In genomic region chr11:34773304-34773895, GRCm38 (mm10) we compare ENCODE assay signal across 16 mouse cellular contexts. TPM values are rescaled to one million over a fixed set of nuclear protein-coding genes. Genes with fewer than 3 reads are reported as not detected.
DNase-seq lines count a peak whose midpoint lies in the region; ATAC-seq and TF ChIP-seq lines count a peak whose summit lies in the region.
"Had no signal": no experiment of that assay in that cellular context is flagged by ENCODE, and none has a peak within 500 bp of the region (broad histone marks: within the 10 kb centered on the region; RNA-seq: fewer than 3 reads in every experiment).

No protein-coding gene starts in this region.

- H3K9ac ChIP-seq in liver, postnatal 0 days (replicated peaks) = no peak overlapping the region
- H3K9ac ChIP-seq in liver, embryonic 12.5 days = no peak overlapping the region
- H3K9ac ChIP-seq in stomach, postnatal 0 days (ENCODE audit: low read length) = no peak overlapping the region
- H3K9ac ChIP-seq: forebrain, postnatal 0 days; heart, embryonic 13.5 days; liver, embryonic 15.5 days; neural tube, embryonic 15.5 days had no signal

- no peaks in the 10 kb centered on the region for H3K27me3 ChIP-seq in liver, postnatal 0 days (ENCODE audit: insufficient read depth, low read length)
- H3K27me3 ChIP-seq in liver, embryonic 12.5 days (replicated peaks) = no peaks in the 10 kb centered on the region
- H3K27me3 ChIP-seq in embryonic facial prominence, embryonic 10.5 days (replicated peaks; ENCODE audit: low read depth, poor library complexity, severe bottlenecking) = no peaks in the 10 kb centered on the region
- no peaks in the 10 kb centered on the region for H3K27me3 ChIP-seq in stomach, postnatal 0 days (ENCODE audit: control insufficient read depth, insufficient read depth, low read length)
- H3K27me3 ChIP-seq: heart, embryonic 13.5 days; liver, embryonic 15.5 days; neural tube, embryonic 15.5 days had no signal

- no peak for ATAC-seq in liver, postnatal 0 days
- ATAC-seq in liver, embryonic 12.5 days = no peak
- ATAC-seq in stomach, postnatal 0 days (ENCODE audit: low FRiP score, low TSS enrichment) = no peak
- ATAC-seq: forebrain, postnatal 0 days had no signal

- no peak overlapping the region for H3K4me3 ChIP-seq in liver, postnatal 0 days (ENCODE audit: low read depth, low read length)
- no peak overlapping the region for H3K4me3 ChIP-seq in liver, embryonic 12.5 days
- no peak overlapping the region for H3K4me3 ChIP-seq in macrophage (ENCODE audit: inconsistent target)
- no peak overlapping the region for H3K4me3 ChIP-seq in embryonic facial prominence, embryonic 10.5 days
- H3K4me3 ChIP-seq in stomach, postnatal 0 days (ENCODE audit: low read depth, low read length) = no peak overlapping the region
- H3K4me3 ChIP-seq: heart, embryonic 13.5 days; limb, embryonic 10.5 days; liver, embryonic 15.5 days; neural tube, embryonic 15.5 days had no signal

- H3K36me3 ChIP-seq in liver, postnatal 0 days (replicated peaks; ENCODE audit: insufficient read depth, low read length) = no peaks in the 10 kb centered on the region
- H3K36me3 ChIP-seq in liver, embryonic 12.5 days = no peaks in the 10 kb centered on the region
- H3K36me3 ChIP-seq in macrophage (ENCODE audit: inconsistent target) = peaks cover 3% of the 10 kb centered on the region; the same call in 1 of the 2 replicates
- no peaks in the 10 kb centered on the region for H3K36me3 ChIP-seq in embryonic facial prominence, embryonic 10.5 days (replicated peaks)
- no peaks in the 10 kb centered on the region for H3K36me3 ChIP-seq in stomach, postnatal 0 days (ENCODE audit: control insufficient read depth, insufficient read depth, low read length)
- H3K36me3 ChIP-seq: heart, embryonic 13.5 days; limb, embryonic 10.5 days; liver, embryonic 15.5 days; neural tube, embryonic 15.5 days had no signal

- no peak overlapping the region for H3K27ac ChIP-seq in liver, postnatal 0 days (ENCODE audit: low read depth)
- no peak overlapping the region for H3K27ac ChIP-seq in liver, embryonic 12.5 days
- H3K27ac ChIP-seq in macrophage = peak overlapping the region; percentile 92
- no peak overlapping the region for H3K27ac ChIP-seq in embryonic facial prominence, embryonic 10.5 days (replicated peaks)
- H3K27ac ChIP-seq in stomach, postnatal 0 days (replicated peaks) = no peak overlapping the region
- H3K27ac ChIP-seq: heart, embryonic 13.5 days; limb, embryonic 10.5 days; liver, embryonic 15.5 days; neural tube, embryonic 15.5 days had no signal

- TF ChIP-seq CTCF in liver, postnatal 0 days (IDR thresholded peaks at IDR 0.05; ENCODE audit: low read depth) = no peak
- TF ChIP-seq CTCF in stomach, postnatal 0 days (IDR thresholded peaks at IDR 0.05; ENCODE audit: low read depth) = no peak

- H3K9me3 ChIP-seq in liver, postnatal 0 days (ENCODE audit: low read length) = no peaks in the 10 kb centered on the region
- no peaks in the 10 kb centered on the region for H3K9me3 ChIP-seq in liver, embryonic 12.5 days (replicated peaks)
- no peaks in the 10 kb centered on the region for H3K9me3 ChIP-seq in embryonic facial prominence, embryonic 10.5 days
- no peaks in the 10 kb centered on the region for H3K9me3 ChIP-seq in stomach, postnatal 0 days (ENCODE audit: control insufficient read depth, low read length)
- H3K9me3 ChIP-seq: heart, embryonic 13.5 days; limb, embryonic 10.5 days; liver, embryonic 15.5 days; neural tube, embryonic 15.5 days had no signal

- H3K4me1 ChIP-seq in liver, postnatal 0 days (ENCODE audit: insufficient read depth) = peaks cover 7% of the 10 kb centered on the region
- peaks cover 14% of the 10 kb centered on the region for H3K4me1 ChIP-seq in liver, embryonic 12.5 days
- H3K4me1 ChIP-seq in embryonic facial prominence, embryonic 10.5 days = peaks cover 18% of the 10 kb centered on the region
- H3K4me1 ChIP-seq in stomach, postnatal 0 days (replicated peaks; ENCODE audit: control insufficient read depth, insufficient read depth) = no peaks in the 10 kb centered on the region
- H3K4me1 ChIP-seq: limb, embryonic 10.5 days; neural tube, embryonic 15.5 days had no signal

- H3K4me2 ChIP-seq in liver, postnatal 0 days (ENCODE audit: low read depth, low read length) = no peak overlapping the region
- no peak overlapping the region for H3K4me2 ChIP-seq in liver, embryonic 12.5 days
- H3K4me2 ChIP-seq in stomach, postnatal 0 days (replicated peaks; ENCODE audit: low read depth) = no peak overlapping the region
- H3K4me2 ChIP-seq: heart, embryonic 13.5 days; liver, embryonic 15.5 days; neural tube, embryonic 15.5 days had no signal

- H3K79me2 ChIP-seq in macrophage (ENCODE audit: inconsistent target) = peaks cover 96% of the 10 kb centered on the region

- TF ChIP-seq EP300 in liver, postnatal 0 days (IDR thresholded peaks at IDR 0.05; ENCODE audit: low read depth) = no peak
- no peak for TF ChIP-seq EP300 in stomach, postnatal 0 days (optimal IDR thresholded peaks at IDR 0.05)

- WGBS in liver, postnatal 0 days (ENCODE audit: insufficient replicate concordance) = 73% methylated on average over 9 of the region's 9 CpGs
- 77% methylated on average over 9 of the region's 9 CpGs for WGBS in liver, embryonic 12.5 days (ENCODE audit: insufficient replicate concordance)
- 51% methylated on average over 9 of the region's 9 CpGs for WGBS in macrophage (ENCODE audit: missing documents)
- WGBS in embryonic facial prominence, embryonic 10.5 days = 93% methylated on average over 9 of the region's 9 CpGs
- WGBS in stomach, postnatal 0 days = 83% methylated on average over 9 of the region's 9 CpGs

- DNase-seq in liver, postnatal 0 days = peak; percentile 29
- DNase-seq in thymus, postnatal 14 days = peak; percentile 44
- no peak for DNase-seq in thymus, adult 18-20 months
- DNase-seq in embryonic facial prominence, embryonic 10.5 days (ENCODE audit: low spot score) = no peak
- DNase-seq in adrenal gland, postnatal 10 days = no peak
- no peak for DNase-seq in stomach, postnatal 0 days (ENCODE audit: low spot score)
- DNase-seq: adrenal gland, postnatal 25 days; cerebellum, postnatal 14 days; forebrain, postnatal 0 days; gastrocnemius, postnatal 25 days had no signal

RNA-seq across cellular contexts. Expression of gene Dock2, which starts 10.3 kb away (rescaled TPM):
- polyA plus RNA-seq in liver, postnatal 0 days (2015; fragmentation: Nextera tagmentation; extraction: Ambion mirVana) = 2.9 and 3.9 TPM in 2 replicates
- polyA plus RNA-seq in liver, embryonic 12.5 days (2016; fragmentation: Nextera tagmentation; extraction: Ambion mirVana) = 6.1 and 6.3 TPM in 2 replicates
- total RNA-seq in macrophage (2018; cell fraction: chromatin; rRNA removed) = 1,000 to 10,000 TPM in 25 of 26 experiments, 100 to 1,000 TPM in 1; 626 to 1,628 (median 1,236) TPM
- 100 to 1,000 TPM; 100 to 183 (median 142) TPM for total RNA-seq in macrophage (2018; cell fraction: cytosol; rRNA removed)
- 100 to 1,000 TPM; 263 to 899 (median 464) TPM for total RNA-seq in macrophage (2018; cell fraction: nucleus; rRNA removed)
- polyA plus RNA-seq in macrophage (2018) = 98.2 to 157 TPM (median 126 TPM) in 3 replicates
- 0.59 TPM in 2 replicates for polyA plus RNA-seq in embryonic facial prominence, embryonic 10.5 days (2016; fragmentation: Nextera tagmentation; extraction: Ambion mirVana)
- total RNA-seq in adrenal gland, postnatal 10 days (2021) = 1 to 10 TPM; 6.4 to 8.1 TPM
- polyA plus RNA-seq in stomach, postnatal 0 days (2015; fragmentation: Nextera tagmentation; extraction: Ambion mirVana) = 0.62 and 1.0 TPM in 2 replicates

Comparison
In these comparisons a context has a peak if more than half of its experiments do, and no peak if none do; other contexts are left out.
1. DNase-seq: peak in liver, postnatal 0 days (single experiment) and thymus, postnatal 14 days (single experiment); none in thymus, adult 18-20 months (0 of 2), embryonic facial prominence, embryonic 10.5 days (single experiment), adrenal gland, postnatal 10 days (single experiment) and stomach, postnatal 0 days (single experiment).
2. RNA of gene Dock2, which starts 10.3 kb away (polyA plus RNA-seq): 98.2 to 157 TPM in macrophage; 6.1 to 6.3 TPM in liver, embryonic 12.5 days, 2.9 to 3.9 TPM in liver, postnatal 0 days, 0.62 to 1.0 TPM in stomach, postnatal 0 days and 0.59 TPM in embryonic facial prominence, embryonic 10.5 days; every median in the first group is over 10 times any median in the second.